Mouse (Mus musculus) bone marrow macrophage, adult 2 months (primary cell): ENCODE results near the gene Mycbpap. TPM values are rescaled to one million over a fixed set of nuclear protein-coding genes. Genes with fewer than 3 reads are reported as not detected.
A peak's percentile ranks its signal among the peaks of the same experiment; 100 is the strongest.

ENCODE experiments used
- H3K27ac ChIP-seq: 2 replicates; pipeline ENCODE4 v1.5.1; 2012; ENCODE audit warnings: low read depth, low read length; ENCODE audit not compliant: insufficient read depth
- H3K4me1 ChIP-seq: 2 replicates; pipeline ENCODE4 v1.6.1; 2012; ENCODE audit warnings: low read length; ENCODE audit not compliant: control insufficient read depth, insufficient read depth
- H3K4me3 ChIP-seq: 2 replicates; pipeline ENCODE4 v1.5.1; 2012; ENCODE audit warnings: mild to moderate bottlenecking, low read length, moderate library complexity; ENCODE audit not compliant: insufficient read depth
- CTCF ChIP-seq: IDR thresholded peaks from 2 replicates; pipeline ENCODE4 v1.5.1; 2012; ENCODE audit warnings: low read depth, mild to moderate bottlenecking, low read length, moderate library complexity
- POLR2A ChIP-seq: IDR thresholded peaks from 2 replicates; pipeline ENCODE4 v1.6.1; 2012; ENCODE audit warnings: mild to moderate bottlenecking, low read depth, low read length, borderline replicate concordance
- polyA plus RNA-seq: library from polyadenylated mRNA; stranded (reverse); fragments of >200 nt; gene quantifications from 2 replicates; pipeline ENCODE4 v1.2.4, GENCODE M21; 2012; ENCODE audit not compliant: missing spikeins, insufficient read depth, insufficient read length

The Mycbpap gene
- polyA plus RNA-seq, 1 experiment, result 0.50 TPM

- no peak for TF ChIP-seq CTCF
- no peak for TF ChIP-seq POLR2A
- no peak overlapping the region for H3K4me3 ChIP-seq
- H3K27ac ChIP-seq, result no peak overlapping the region
- H3K4me1 ChIP-seq, result no peaks in the 10 kb centered on the region
Measured at GRCm38 (mm10) chr11:94498093-94498996, 23.2 kb downstream of the Mycbpap start.

- TF ChIP-seq POLR2A (no peak), CTCF (no peak)
- H3K4me1 ChIP-seq, result no peaks in the 10 kb centered on the region
- H3K27ac ChIP-seq, result no peak overlapping the region
- H3K4me3 ChIP-seq, result no peak overlapping the region
Measured at GRCm38 (mm10) chr11:94495415-94495814, 26.1 kb downstream of the Mycbpap start.

- Histone ChIP-seq H3K4me3 (no peak overlapping the region), H3K4me1 (no peaks in the 10 kb centered on the region), H3K27ac (no peak overlapping the region)
- TF ChIP-seq CTCF (no peak), POLR2A (no peak)
Measured at GRCm38 (mm10) chr11:94491749-94492099, 29.8 kb downstream of the Mycbpap start.

- Histone ChIP-seq H3K4me3 (peak overlapping the region; percentile 47), H3K4me1 (no peaks in the 10 kb centered on the region), H3K27ac (no peak overlapping the region)
- TF ChIP-seq POLR2A (no peak), CTCF (no peak)
Measured at GRCm38 (mm10) chr11:94491035-94491748, 30.4 kb downstream of the Mycbpap start.

GRCm38 (mm10) chr11:94489745-94490144 lies 31.8 kb downstream of the Mycbpap start:
- no peak for TF ChIP-seq POLR2A
- TF ChIP-seq CTCF, result no peak
- no peak overlapping the region for H3K4me3 ChIP-seq
- H3K27ac ChIP-seq, result no peak overlapping the region
- H3K4me1 ChIP-seq, result no peaks in the 10 kb centered on the region

GRCm38 (mm10) chr11:94488767-94489533 lies 32.6 kb downstream of the Mycbpap start:
- Histone ChIP-seq H3K4me3 (no peak overlapping the region), H3K27ac (no peak overlapping the region), H3K4me1 (no peaks in the 10 kb centered on the region)
- no peak for TF ChIP-seq POLR2A
- no peak for TF ChIP-seq CTCF

- H3K27ac ChIP-seq, result no peak within 1 kb of the TSS
- no peak for TF ChIP-seq POLR2A
- peak; percentile 95 for TF ChIP-seq CTCF
- no peaks in the 10 kb centered on the region for H3K4me1 ChIP-seq
- H3K4me3 ChIP-seq, result no peak within 1 kb of the TSS
Measured at GRCm38 (mm10) chr11:94486001-94486400, 35.5 kb downstream of the Mycbpap start, which contains the start of gene Spata20. Gene Spata20, minus strand, starts transcription at chr11:94486179.

GRCm38 (mm10) chr11:94485223-94485622 lies 36.3 kb downstream of the Mycbpap start:
- Histone ChIP-seq H3K4me1 (no peaks in the 10 kb centered on the region), H3K27ac (no peak overlapping the region), H3K4me3 (no peak overlapping the region)
- TF ChIP-seq POLR2A (no peak), CTCF (no peak)

GRCm38 (mm10) chr11:94484636-94485035 lies 36.9 kb downstream of the Mycbpap start:
- TF ChIP-seq POLR2A (no peak), CTCF (no peak)
- no peak overlapping the region for H3K4me3 ChIP-seq
- H3K4me1 ChIP-seq, result no peaks in the 10 kb centered on the region
- no peak overlapping the region for H3K27ac ChIP-seq
